Comparison of ENCODE assay signal across 8 mouse cellular contexts in genomic region chr1:135584587-135585541, GRCm38 (mm10). TPM values are rescaled to one million over a fixed set of nuclear protein-coding genes. Genes with fewer than 3 reads are reported as not detected.
DNase-seq lines count a peak whose midpoint lies in the region; ATAC-seq and TF ChIP-seq lines count a peak whose summit lies in the region.

No protein-coding gene starts in this region.

- peak; percentile 42 to 45 for DNase-seq in cerebellum, postnatal 36 days
- DNase-seq in cerebellum, adult 11-12 months, result no peak
- peak; percentile 70 for DNase-seq in embryo, embryonic 10.5 days (ENCODE audit: low spot score)
- peak; percentile 41 for DNase-seq in kidney, postnatal 0 days (ENCODE audit: low spot score)
- DNase-seq in thymus, postnatal 36 days, result peak; percentile 11 to 28

- H3K27me3 ChIP-seq in heart, embryonic 11.5 days (ENCODE audit: control insufficient read depth, insufficient read depth, low read length), result no peaks in the 10 kb centered on the region
- H3K27me3 ChIP-seq in kidney, postnatal 0 days (ENCODE audit: insufficient read depth, low read length), result no peaks in the 10 kb centered on the region
- peaks cover 59% of the 10 kb centered on the region for H3K27me3 ChIP-seq in liver, embryonic 12.5 days (replicated peaks)
- no peaks in the 10 kb centered on the region for H3K27me3 ChIP-seq in myocyte (ENCODE audit: control insufficient read depth, insufficient read depth, insufficient read length)

- TF ChIP-seq CTCF in kidney, postnatal 0 days (IDR thresholded peaks at IDR 0.05; ENCODE audit: low read depth), result no peak

- peak; percentile 36; the same call in 1 of the 2 replicates for ATAC-seq in heart, embryonic 11.5 days (replicated peaks; ENCODE audit: insufficient number of reproducible peaks, low FRiP score, low TSS enrichment)
- no peak for ATAC-seq in kidney, postnatal 0 days (replicated peaks; ENCODE audit: low FRiP score, low read depth)
- ATAC-seq in liver, embryonic 12.5 days, result no peak

- peaks cover 46% of the 10 kb centered on the region for H3K79me2 ChIP-seq in myocyte (ENCODE audit: control insufficient read depth, insufficient read depth)

- peak overlapping the region; percentile 61 for H3K4me3 ChIP-seq in heart, embryonic 11.5 days (ENCODE audit: low read depth, low read length)
- peak overlapping the region; percentile 52 for H3K4me3 ChIP-seq in kidney, postnatal 0 days (replicated peaks; ENCODE audit: low read depth, low read length)
- H3K4me3 ChIP-seq in liver, embryonic 12.5 days, result peak overlapping the region; percentile 53
- H3K4me3 ChIP-seq in myocyte, result peak overlapping the region; percentile 31

- no peaks in the 10 kb centered on the region for H3K9me3 ChIP-seq in heart, embryonic 11.5 days (replicated peaks; ENCODE audit: control insufficient read depth, low read length)
- H3K9me3 ChIP-seq in kidney, postnatal 0 days (replicated peaks; ENCODE audit: low read length), result no peaks in the 10 kb centered on the region
- H3K9me3 ChIP-seq in liver, embryonic 12.5 days (replicated peaks), result no peaks in the 10 kb centered on the region

- H3K27ac ChIP-seq in heart, embryonic 11.5 days (ENCODE audit: low read depth, low read length), result peak overlapping the region; percentile 83
- H3K27ac ChIP-seq in kidney, postnatal 0 days, result 0 out of 2 replicates have a peak overlapping the region, but pooled peaks have one; percentile 22
- H3K27ac ChIP-seq in liver, embryonic 12.5 days, result no peak overlapping the region; the same call in 1 of the 2 replicates

- no peak for TF ChIP-seq POLR2A in myocyte (IDR thresholded peaks at IDR 0.05; ENCODE audit: insufficient read length, low read depth)

- peak overlapping the region; percentile 39 for H3ac ChIP-seq in myocyte (ENCODE audit: control insufficient read depth, insufficient read length)

- H3K36me3 ChIP-seq in heart, embryonic 11.5 days (ENCODE audit: control insufficient read depth, insufficient read depth, low read length), result no peaks in the 10 kb centered on the region
- H3K36me3 ChIP-seq in kidney, postnatal 0 days (ENCODE audit: insufficient read depth, low read length), result no peaks in the 10 kb centered on the region
- H3K36me3 ChIP-seq in liver, embryonic 12.5 days, result no peaks in the 10 kb centered on the region
- no peaks in the 10 kb centered on the region for H3K36me3 ChIP-seq in myocyte (ENCODE audit: control insufficient read depth, insufficient read depth)

- peak overlapping the region; percentile 73 for H3K9ac ChIP-seq in heart, embryonic 11.5 days (ENCODE audit: low read depth, low read length)
- H3K9ac ChIP-seq in kidney, postnatal 0 days (ENCODE audit: low read depth, low read length), result peak overlapping the region; percentile 50
- peak overlapping the region; percentile 34; the same call in 1 of the 2 replicates for H3K9ac ChIP-seq in liver, embryonic 12.5 days

- H3K4me2 ChIP-seq in heart, embryonic 11.5 days, result peak overlapping the region; percentile 94
- peak overlapping the region; percentile 97 for H3K4me2 ChIP-seq in kidney, postnatal 0 days (ENCODE audit: low read length)
- peak overlapping the region; percentile 78 for H3K4me2 ChIP-seq in liver, embryonic 12.5 days
- peak overlapping the region; percentile 58 for H3K4me2 ChIP-seq in myocyte (ENCODE audit: low read depth)

- H3K4me1 ChIP-seq in heart, embryonic 11.5 days (ENCODE audit: control insufficient read depth, insufficient read depth, low read length), result peaks cover 60% of the 10 kb centered on the region
- peaks cover 30% of the 10 kb centered on the region for H3K4me1 ChIP-seq in kidney, postnatal 0 days (replicated peaks; ENCODE audit: insufficient read depth, low read length)
- H3K4me1 ChIP-seq in liver, embryonic 12.5 days, result peaks cover 27% of the 10 kb centered on the region

- 1% methylated on average over 66 of the region's 73 CpGs for WGBS in heart, embryonic 11.5 days (ENCODE audit: insufficient replicate concordance)
- WGBS in kidney, postnatal 0 days, result 5% methylated on average over 71 of the region's 73 CpGs
- WGBS in liver, embryonic 12.5 days (ENCODE audit: insufficient replicate concordance), result 9% methylated on average over 73 of the region's 73 CpGs

TF ChIP-seq in myocyte, 11 proteins besides CTCF, POLR2A, EP300 and RAD21:
- no peak for TF ChIP-seq USF1 (IDR thresholded peaks at IDR 0.05; ENCODE audit: low read depth)
- TF ChIP-seq CEBPB (IDR thresholded peaks at IDR 0.05; ENCODE audit: insufficient read depth, poor library complexity, severe bottlenecking), result no peak
- TF ChIP-seq POLR2AphosphoS2 (IDR thresholded peaks at IDR 0.05; ENCODE audit: insufficient read length, low read depth), result peak; percentile 46
- TF ChIP-seq TCF12 (IDR thresholded peaks at IDR 0.05; ENCODE audit: insufficient read depth, poor library complexity, severe bottlenecking), result no peak
- peak in 1 of 3 experiments; percentile 24 for TF ChIP-seq MYOD1 (IDR thresholded peaks at IDR 0.05; ENCODE audit: control insufficient read depth in 1 of 3, insufficient read length in 2 of 3, low read depth in 2 of 3)
- TF ChIP-seq E2F4 (IDR thresholded peaks at IDR 0.05; ENCODE audit: insufficient read depth), result no peak
- TF ChIP-seq REST (IDR thresholded peaks at IDR 0.05; ENCODE audit: insufficient read depth, insufficient read length), result peak; percentile 8
- no peak for TF ChIP-seq SRF (IDR thresholded peaks at IDR 0.05; ENCODE audit: control insufficient read depth, insufficient read length, low read depth)
- no peak for TF ChIP-seq TCF3 (IDR thresholded peaks at IDR 0.05; ENCODE audit: insufficient read length, low read depth)
- peak in 1 of 3 experiments; percentile 38 for TF ChIP-seq MYOG (IDR thresholded peaks at IDR 0.05; ENCODE audit: control insufficient read depth in 1 of 3, insufficient read depth in 1 of 3, insufficient read length in 2 of 3, low read depth in 2 of 3)
- TF ChIP-seq MAX (IDR thresholded peaks at IDR 0.05; ENCODE audit: low read depth), result no peak

RNA-seq across cellular contexts. Expression of gene Nav1, which starts 22.2 kb away (rescaled TPM):
- polyA plus RNA-seq in heart, embryonic 11.5 days (2014; fragmentation: Nextera tagmentation; extraction: Ambion mirVana), result 25.2 and 30.8 TPM in 2 replicates
- 9.1 and 9.3 TPM in 2 replicates for polyA plus RNA-seq in kidney, postnatal 0 days (2015; fragmentation: Nextera tagmentation; extraction: Ambion mirVana)
- polyA plus RNA-seq in liver, embryonic 12.5 days (2016; fragmentation: Nextera tagmentation; extraction: Ambion mirVana), result 3.2 TPM in 2 replicates
- polyA plus RNA-seq in myocyte (2012; fragmentation: generic; extraction: Trizol), result 33.7 TPM
